Mouse (Mus musculus) liver, embryonic 15.5 days (tissue): ENCODE measurements around the gene Il1rapl1. TPM values are rescaled to one million over a fixed set of nuclear protein-coding genes. Genes with fewer than 3 reads are reported as not detected.

Source experiments
- ATAC-seq: fragments of 200-750 bp; cut with Nextera tagmentation; 2 replicates; pipeline ENCODE4 v1.8.0; 2017; ENCODE audit warnings: moderate number of reproducible peaks, mild to moderate bottlenecking, moderate library complexity; ENCODE audit not compliant: insufficient read depth
- H3K27ac ChIP-seq: fragments of 300-500 bp; sonication (generic); replicated peaks from 2 replicates; pipeline ENCODE4 v1.5.1; 2015; ENCODE audit warnings: mild to moderate bottlenecking, inconsistent platforms
- H3K27me3 ChIP-seq: fragments of 300-500 bp; sonication (generic); 2 replicates; pipeline ENCODE4 v1.6.1; 2015; ENCODE audit warnings: mild to moderate bottlenecking, inconsistent platforms
- H3K36me3 ChIP-seq: fragments of 300-500 bp; sonication (generic); replicated peaks from 2 replicates; pipeline ENCODE4 v1.6.1; 2015; ENCODE audit warnings: moderate library complexity, mild to moderate bottlenecking, inconsistent platforms
- H3K4me1 ChIP-seq: fragments of 300-500 bp; sonication (generic); replicated peaks from 2 replicates; pipeline ENCODE4 v1.6.1; 2015; ENCODE audit warnings: inconsistent platforms
- H3K4me2 ChIP-seq: fragments of 300-500 bp; sonication (generic); 2 replicates; pipeline ENCODE4 v1.6.1; 2015; ENCODE audit warnings: moderate library complexity, mild to moderate bottlenecking, inconsistent platforms
- H3K4me3 ChIP-seq: fragments of 300-500 bp; sonication (generic); replicated peaks from 2 replicates; pipeline ENCODE4 v1.5.1; 2015; ENCODE audit warnings: mild to moderate bottlenecking, inconsistent platforms
- H3K9ac ChIP-seq: fragments of 300-500 bp; sonication (generic); 2 replicates; pipeline ENCODE4 v1.6.1; 2015; ENCODE audit warnings: moderate library complexity, mild to moderate bottlenecking, inconsistent platforms
- H3K9me3 ChIP-seq: fragments of 300-500 bp; sonication (generic); replicated peaks from 2 replicates; pipeline ENCODE4 v1.6.1; 2016; ENCODE audit warnings: inconsistent platforms
- WGBS: fragments of 180-500 bp; shearing (Covaris S2); methylation state at CpG from one replicate; pipeline ENCODE4 v1.1.7; 2015; ENCODE audit warnings: mixed read lengths; ENCODE audit not compliant: insufficient replicate concordance; 5-methylcytosine and 5-hydroxymethylcytosine counted together
- polyA plus RNA-seq: library from polyadenylated mRNA; unstranded; fragments of >200 nt; fragmentation: Nextera tagmentation; extraction: Ambion mirVana; gene quantifications from 2 replicates; pipeline ENCODE4 v1.2.1, GENCODE M21; 2015

Gene Il1rapl1
- polyA plus RNA-seq, 1 experiment from 2014 or later, result not detected

DNA sequence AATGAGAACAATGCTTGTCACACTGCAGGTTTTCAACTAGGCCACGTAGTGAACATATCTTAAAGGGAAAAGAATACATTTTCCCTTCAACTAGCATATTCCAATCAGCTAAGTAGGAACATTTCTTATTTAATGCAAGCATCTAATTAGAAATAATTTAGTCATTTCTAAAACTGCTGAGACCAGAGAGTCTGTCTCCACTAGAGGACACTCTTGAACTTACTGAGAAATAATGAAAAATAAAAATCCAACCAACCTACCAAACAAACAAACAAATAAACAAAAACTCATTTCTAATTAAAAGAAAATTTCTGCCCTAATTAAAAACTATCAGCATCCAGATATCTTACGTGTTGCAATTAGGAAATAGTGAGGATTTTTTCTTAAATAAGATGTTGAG, 1312.7 kb downstream of the Il1rapl1 start:
- Histone ChIP-seq H3K27me3 (no peaks in the 10 kb centered on the region), H3K27ac (no peak overlapping the region)
- 55% methylated on average over 2 of the region's 2 CpGs for WGBS

DNA sequence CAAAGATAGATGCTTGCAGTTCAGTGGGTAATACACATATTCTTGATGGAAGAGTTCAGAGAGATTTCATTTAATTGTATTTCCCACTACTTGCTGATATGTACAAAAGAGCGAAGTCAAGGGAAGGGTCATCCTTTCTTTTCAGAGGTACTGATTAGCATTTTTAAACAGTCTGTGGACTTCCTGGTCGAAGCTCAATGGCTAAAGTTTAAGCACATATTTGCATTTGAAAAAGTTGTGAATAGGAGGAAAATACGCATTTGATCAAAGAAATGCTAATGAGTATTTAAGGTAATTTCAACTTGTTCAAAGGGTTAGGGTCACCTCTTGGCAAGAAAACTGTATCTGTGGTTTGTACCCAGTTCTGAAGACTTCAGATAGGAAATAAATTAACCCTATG, 1386.6 kb downstream of the Il1rapl1 start:
- Histone ChIP-seq H3K4me2 (no peak overlapping the region), H3K27ac (no peak overlapping the region), H3K9me3 (no peaks in the 10 kb centered on the region), H3K27me3 (no peaks in the 10 kb centered on the region), H3K4me3 (no peak overlapping the region), H3K4me1 (no peaks in the 10 kb centered on the region), H3K36me3 (no peaks in the 10 kb centered on the region), H3K9ac (no peak overlapping the region)
- 43% methylated on average over 3 of the region's 3 CpGs for WGBS
- ATAC-seq, result no peak

More for the DNA sequence above, 1312.7 kb downstream of the Il1rapl1 start:
- H3K9ac ChIP-seq, result no peak overlapping the region
- no peak overlapping the region for H3K4me2 ChIP-seq
- no peaks in the 10 kb centered on the region for H3K9me3 ChIP-seq
- H3K4me1 ChIP-seq, result no peaks in the 10 kb centered on the region
- no peak for ATAC-seq
- no peak overlapping the region for H3K4me3 ChIP-seq
- H3K36me3 ChIP-seq, result no peaks in the 10 kb centered on the region
